Mouse (Mus musculus): ENCODE measurements around the gene Prdm5. TPM values are rescaled to one million over a fixed set of nuclear protein-coding genes. Genes with fewer than 3 reads are reported as not detected.

Gene Prdm5
- 4.5 TPM for polyA plus RNA-seq (2017; shearing (Covaris generic))

DNA sequence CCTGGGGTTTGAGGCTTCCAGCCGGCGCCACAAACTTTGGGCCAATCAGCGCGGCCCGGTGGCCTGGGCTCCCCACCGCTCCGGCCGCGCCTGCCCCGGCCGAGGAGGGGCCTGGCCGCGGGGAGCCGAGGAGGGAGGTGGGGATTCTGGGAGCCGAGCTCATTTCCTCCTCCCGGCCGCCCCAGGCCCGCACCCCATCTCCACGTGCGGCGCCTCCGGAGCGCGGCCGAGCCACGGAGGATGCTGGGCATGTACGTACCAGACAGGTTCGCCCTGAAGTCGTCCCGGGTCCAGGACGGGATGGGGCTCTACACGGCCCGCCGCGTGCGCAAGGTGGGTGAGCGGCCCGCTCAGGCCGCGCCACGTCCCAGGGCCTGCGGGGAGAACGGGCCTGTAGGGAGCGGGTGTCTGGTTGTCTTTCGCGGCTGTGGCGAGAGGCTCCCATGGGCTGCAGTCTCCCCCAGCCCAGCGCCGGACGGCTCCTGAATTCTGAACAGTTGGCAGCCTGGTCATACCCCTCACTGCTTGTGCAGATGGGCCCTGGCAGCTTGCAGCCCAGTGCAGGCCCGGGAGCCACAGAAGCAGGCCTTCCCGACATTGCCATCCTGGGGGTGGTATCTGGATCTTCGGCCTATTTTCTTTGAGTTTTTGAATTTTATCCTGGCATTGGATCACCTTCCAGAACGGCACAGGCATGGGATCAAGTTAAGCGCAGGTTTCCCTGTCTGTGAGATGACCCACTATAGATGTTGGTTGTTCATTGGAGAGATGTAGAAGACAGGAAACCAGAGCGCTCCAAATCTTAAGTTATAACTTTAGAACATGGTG, at the start of gene Prdm5:
Gene Prdm5 (plus strand): TSS at position 128 of the 828 bp plus-strand sequence.

DNA sequence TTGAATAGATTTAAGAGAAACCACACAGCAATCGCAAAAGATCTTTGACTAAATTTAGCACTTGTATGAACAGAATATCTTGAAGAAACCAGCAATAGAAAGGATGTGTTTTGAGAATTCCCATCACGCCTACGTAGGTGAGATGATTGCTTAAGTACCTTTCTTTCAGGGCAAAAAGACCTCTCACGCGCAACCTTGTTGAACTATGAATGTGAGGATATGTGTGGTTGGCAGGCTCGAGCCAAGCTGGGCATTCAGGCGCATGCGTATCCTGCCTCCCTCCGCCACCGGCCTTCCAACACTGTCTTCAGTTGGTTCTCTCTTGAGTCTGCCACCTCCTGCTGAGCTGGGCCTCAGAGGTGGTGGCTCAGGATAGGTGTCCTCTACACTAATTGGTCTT, 173.5 kb downstream of the Prdm5 start, which contains the start of gene 4930544G11Rik:
Gene 4930544G11Rik (plus strand): TSS at position 301 of the 400 bp plus-strand sequence.

Other genes starting within 250 kb of the Prdm5 start
- 0.76 TPM for gene Ndnf, start 107.4 kb upstream of the Prdm5 start, polyA plus RNA-seq (2017; shearing (Covaris generic))
- not detected for gene 4930544G11Rik, start 173.6 kb downstream of the Prdm5 start, polyA plus RNA-seq (2017; shearing (Covaris generic))

All from CD4-positive, CD25-positive, alpha-beta regulatory T cell, adult 9 weeks (primary cell).